Mouse (Mus musculus): ENCODE results near the gene Cbl. TPM values are rescaled to one million over a fixed set of nuclear protein-coding genes. Genes with fewer than 3 reads are reported as not detected.

Cbl gene
- polyA plus RNA-seq, 1 experiment from 2014 or later = 19.2 TPM

DNA sequence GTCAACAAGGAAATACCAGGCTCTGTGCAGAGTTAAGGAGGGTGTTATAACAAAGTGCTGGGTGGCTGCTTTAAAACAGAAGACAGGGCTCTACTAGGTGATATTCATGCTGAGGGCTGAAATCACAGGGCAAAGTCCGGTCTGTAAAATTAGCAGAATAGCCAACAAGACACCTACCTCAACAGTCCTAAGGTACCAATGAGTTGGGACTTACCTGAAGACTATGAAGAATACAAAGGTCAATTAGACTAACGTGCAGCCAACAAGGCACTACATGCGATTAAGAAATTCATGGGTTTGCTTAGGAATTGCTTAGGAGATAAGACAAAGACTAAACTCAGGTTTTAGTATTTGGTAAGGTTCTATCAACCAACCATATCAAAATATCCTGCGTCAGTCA is 24.4 kb downstream of the Cbl start:
- H3K4me3 ChIP-seq (ENCODE audit: low read depth, low read length) = no peak overlapping the region
- no peak overlapping the region for H3K27ac ChIP-seq (replicated peaks; ENCODE audit: low read depth, low read length)
- no peak overlapping the region for H3K9ac ChIP-seq (ENCODE audit: low read length)
- ATAC-seq (ENCODE audit: insufficient number of reproducible peaks, low FRiP score, low TSS enrichment, low read depth) (no peak), DNase-seq (ENCODE audit: low spot score) (no peak)
- no peak overlapping the region for H3K4me2 ChIP-seq (ENCODE audit: low read depth, severe bottlenecking)
- no peaks in the 10 kb centered on the region for H3K27me3 ChIP-seq (ENCODE audit: control insufficient read depth, insufficient read depth, low read length)
- H3K36me3 ChIP-seq (ENCODE audit: control insufficient read depth, insufficient read depth, low read length) = peaks cover 2% of the 10 kb centered on the region; the same call in 1 of the 2 replicates
- H3K9me3 ChIP-seq (ENCODE audit: control insufficient read depth, low read length) = no peaks in the 10 kb centered on the region; the same call in 1 of the 2 replicates
- H3K4me1 ChIP-seq (ENCODE audit: control insufficient read depth, insufficient read depth, low read length) = no peaks in the 10 kb centered on the region
- WGBS = 93% methylated on average over 4 of the region's 4 CpGs

DNA sequence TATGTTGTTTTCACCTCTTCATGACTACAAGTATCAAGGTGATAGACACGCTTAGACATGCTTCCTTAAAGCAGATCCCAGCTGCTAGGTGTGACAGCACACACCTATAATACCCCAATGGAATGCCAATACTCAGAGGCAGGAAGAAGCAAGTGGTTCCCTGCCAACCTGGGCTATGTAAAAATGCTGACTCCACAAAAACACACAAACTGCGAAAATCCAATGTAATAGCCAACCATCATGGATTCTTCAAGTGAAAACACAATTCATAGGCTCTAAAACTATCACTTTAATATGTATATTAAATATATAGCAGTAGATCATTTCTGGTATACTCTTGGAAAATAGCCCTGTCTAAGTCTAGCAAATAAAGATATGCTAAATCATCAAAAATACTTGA is 26.0 kb downstream of the Cbl start:
- H3K4me3 ChIP-seq (ENCODE audit: low read depth, low read length) = no peak overlapping the region
- no peak overlapping the region for H3K27ac ChIP-seq (replicated peaks; ENCODE audit: low read depth, low read length)
- no peak for ATAC-seq (ENCODE audit: insufficient number of reproducible peaks, low FRiP score, low TSS enrichment, low read depth)
- no peak overlapping the region for H3K4me2 ChIP-seq (ENCODE audit: low read depth, severe bottlenecking)
- DNase-seq (ENCODE audit: low spot score) = no peak
- no peaks in the 10 kb centered on the region for H3K4me1 ChIP-seq (ENCODE audit: control insufficient read depth, insufficient read depth, low read length)
- H3K9ac ChIP-seq (ENCODE audit: low read length) = no peak overlapping the region
- no peaks in the 10 kb centered on the region for H3K27me3 ChIP-seq (ENCODE audit: control insufficient read depth, insufficient read depth, low read length)
- 92% methylated on average over 2 of the region's 2 CpGs for WGBS
- H3K36me3 ChIP-seq (ENCODE audit: control insufficient read depth, insufficient read depth, low read length) = peaks cover 2% of the 10 kb centered on the region; the same call in 1 of the 2 replicates
- no peaks in the 10 kb centered on the region; the same call in 1 of the 2 replicates for H3K9me3 ChIP-seq (ENCODE audit: control insufficient read depth, low read length)

DNA sequence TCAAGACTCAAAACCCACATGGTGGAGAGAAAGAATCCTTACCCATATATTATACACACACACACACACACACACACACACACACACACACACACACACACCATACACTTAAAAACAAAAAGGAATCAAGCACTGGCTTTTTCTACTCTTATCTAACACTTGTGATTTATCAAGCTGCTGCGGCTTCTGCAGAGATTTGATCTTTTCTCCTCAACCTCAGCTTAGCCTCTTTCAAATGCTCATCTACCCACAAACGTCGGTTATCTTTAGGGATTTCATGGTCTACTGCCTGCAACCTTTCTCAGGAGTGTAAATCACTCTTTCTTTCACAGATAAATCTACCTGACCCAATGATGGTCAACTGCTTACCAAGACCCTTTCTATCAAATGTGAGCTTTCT is 33.4 kb downstream of the Cbl start:
- no peak for DNase-seq (ENCODE audit: low spot score)
- H3K27ac ChIP-seq (replicated peaks; ENCODE audit: low read depth, low read length) = no peak overlapping the region
- H3K9me3 ChIP-seq (ENCODE audit: control insufficient read depth, low read length) = no peaks in the 10 kb centered on the region
- H3K4me1 ChIP-seq (ENCODE audit: control insufficient read depth, insufficient read depth, low read length) = no peaks in the 10 kb centered on the region
- ATAC-seq (ENCODE audit: insufficient number of reproducible peaks, low FRiP score, low TSS enrichment, low read depth) = no peak
- no peaks in the 10 kb centered on the region for H3K27me3 ChIP-seq (ENCODE audit: control insufficient read depth, insufficient read depth, low read length)
- 92% methylated on average over 3 of the region's 3 CpGs for WGBS
- peaks cover 4% of the 10 kb centered on the region; the same call in 1 of the 2 replicates for H3K36me3 ChIP-seq (ENCODE audit: control insufficient read depth, insufficient read depth, low read length)
- no peak overlapping the region for H3K9ac ChIP-seq (ENCODE audit: low read length)
- no peak overlapping the region for H3K4me3 ChIP-seq (ENCODE audit: low read depth, low read length)
- no peak overlapping the region for H3K4me2 ChIP-seq (ENCODE audit: low read depth, severe bottlenecking)

DNA sequence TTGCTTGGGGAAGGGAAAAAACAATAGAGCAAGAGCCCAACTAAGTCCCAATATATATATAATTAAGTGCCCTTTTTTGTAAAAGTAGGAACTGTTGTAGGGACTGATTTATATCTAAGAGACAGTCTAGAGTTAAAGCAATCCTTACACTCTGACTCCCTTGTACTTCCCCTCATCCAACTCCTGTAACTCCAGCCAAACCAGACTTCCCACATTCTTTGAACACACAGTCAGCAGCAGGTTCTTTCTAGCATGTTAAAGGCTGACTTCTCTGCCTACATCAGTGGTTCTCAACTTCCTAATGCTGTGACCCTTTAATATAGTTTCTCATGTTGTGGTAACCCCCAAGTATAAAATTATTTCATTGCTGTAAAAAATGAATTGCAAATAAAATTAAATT is 34.3 kb downstream of the Cbl start:
- no peak for DNase-seq (ENCODE audit: low spot score)
- H3K4me2 ChIP-seq (ENCODE audit: low read depth, severe bottlenecking) = no peak overlapping the region
- no peak overlapping the region for H3K27ac ChIP-seq (replicated peaks; ENCODE audit: low read depth, low read length)
- H3K4me1 ChIP-seq (ENCODE audit: control insufficient read depth, insufficient read depth, low read length) = no peaks in the 10 kb centered on the region
- H3K9ac ChIP-seq (ENCODE audit: low read length) = no peak overlapping the region
- no peak overlapping the region for H3K4me3 ChIP-seq (ENCODE audit: low read depth, low read length)
- H3K9me3 ChIP-seq (ENCODE audit: control insufficient read depth, low read length) = no peaks in the 10 kb centered on the region
- H3K36me3 ChIP-seq (ENCODE audit: control insufficient read depth, insufficient read depth, low read length) = peaks cover 4% of the 10 kb centered on the region; the same call in 1 of the 2 replicates
- no peaks in the 10 kb centered on the region for H3K27me3 ChIP-seq (ENCODE audit: control insufficient read depth, insufficient read depth, low read length)
- no peak for ATAC-seq (ENCODE audit: insufficient number of reproducible peaks, low FRiP score, low TSS enrichment, low read depth)

DNA sequence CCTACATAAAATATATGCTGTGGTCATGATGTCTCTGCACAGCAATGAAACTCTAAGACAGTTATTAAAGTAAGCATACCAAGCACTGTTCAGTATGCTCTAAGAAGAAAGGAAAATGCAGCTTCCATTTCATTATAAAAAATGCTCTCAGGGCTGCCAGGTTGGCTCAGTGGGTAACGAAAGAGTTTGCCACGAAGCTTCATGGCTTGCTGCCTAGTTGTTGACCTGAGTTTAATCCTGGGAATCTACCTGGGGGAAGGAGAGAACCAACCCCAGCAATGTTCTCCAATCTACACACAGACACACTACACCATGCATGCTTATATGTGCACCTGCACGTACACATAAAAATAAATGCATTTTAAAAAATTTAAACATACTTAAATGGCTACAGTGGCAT is 34.7 kb downstream of the Cbl start:
- no peak for ATAC-seq (ENCODE audit: insufficient number of reproducible peaks, low FRiP score, low TSS enrichment, low read depth)
- DNase-seq (ENCODE audit: low spot score) = no peak
- H3K4me2 ChIP-seq (ENCODE audit: low read depth, severe bottlenecking) = no peak overlapping the region
- 89% methylated on average over 3 of the region's 3 CpGs for WGBS
- H3K9ac ChIP-seq (ENCODE audit: low read length) = no peak overlapping the region
- H3K36me3 ChIP-seq (ENCODE audit: control insufficient read depth, insufficient read depth, low read length) = peaks cover 4% of the 10 kb centered on the region; the same call in 1 of the 2 replicates
- no peaks in the 10 kb centered on the region for H3K4me1 ChIP-seq (ENCODE audit: control insufficient read depth, insufficient read depth, low read length)
- no peaks in the 10 kb centered on the region for H3K27me3 ChIP-seq (ENCODE audit: control insufficient read depth, insufficient read depth, low read length)
- H3K9me3 ChIP-seq (ENCODE audit: control insufficient read depth, low read length) = no peaks in the 10 kb centered on the region
- no peak overlapping the region for H3K4me3 ChIP-seq (ENCODE audit: low read depth, low read length)
- no peak overlapping the region for H3K27ac ChIP-seq (replicated peaks; ENCODE audit: low read depth, low read length)

DNA sequence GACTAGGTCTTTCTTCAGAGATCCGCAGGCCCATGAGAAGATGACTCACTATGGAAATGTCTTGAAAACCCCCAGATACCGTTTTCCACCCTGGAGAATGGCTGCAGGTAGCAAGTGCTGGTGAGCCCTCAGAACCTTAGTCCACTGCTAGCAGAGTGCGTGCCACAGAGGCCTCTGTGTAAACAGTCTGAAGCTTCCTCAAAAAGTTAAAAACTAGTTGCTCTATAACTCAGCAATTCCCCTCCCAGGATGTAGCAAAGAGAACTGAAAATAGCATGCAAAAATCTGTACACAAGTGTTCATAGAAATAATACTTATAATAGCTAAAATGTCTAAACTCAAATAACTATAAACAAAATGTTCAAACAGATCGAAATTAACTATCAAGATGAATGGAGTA is 37.5 kb downstream of the Cbl start:
- no peak overlapping the region for H3K4me2 ChIP-seq (ENCODE audit: low read depth, severe bottlenecking)
- H3K9ac ChIP-seq (ENCODE audit: low read length) = no peak overlapping the region
- H3K36me3 ChIP-seq (ENCODE audit: control insufficient read depth, insufficient read depth, low read length) = peaks cover 2% of the 10 kb centered on the region; the same call in 1 of the 2 replicates
- DNase-seq (ENCODE audit: low spot score) = no peak
- no peaks in the 10 kb centered on the region for H3K4me1 ChIP-seq (ENCODE audit: control insufficient read depth, insufficient read depth, low read length)
- no peak overlapping the region for H3K27ac ChIP-seq (replicated peaks; ENCODE audit: low read depth, low read length)
- no peak for ATAC-seq (ENCODE audit: insufficient number of reproducible peaks, low FRiP score, low TSS enrichment, low read depth)
- 90% methylated on average over 4 of the region's 4 CpGs for WGBS
- no peak overlapping the region for H3K4me3 ChIP-seq (ENCODE audit: low read depth, low read length)
- no peaks in the 10 kb centered on the region for H3K9me3 ChIP-seq (ENCODE audit: control insufficient read depth, low read length)
- H3K27me3 ChIP-seq (ENCODE audit: control insufficient read depth, insufficient read depth, low read length) = no peaks in the 10 kb centered on the region

DNA sequence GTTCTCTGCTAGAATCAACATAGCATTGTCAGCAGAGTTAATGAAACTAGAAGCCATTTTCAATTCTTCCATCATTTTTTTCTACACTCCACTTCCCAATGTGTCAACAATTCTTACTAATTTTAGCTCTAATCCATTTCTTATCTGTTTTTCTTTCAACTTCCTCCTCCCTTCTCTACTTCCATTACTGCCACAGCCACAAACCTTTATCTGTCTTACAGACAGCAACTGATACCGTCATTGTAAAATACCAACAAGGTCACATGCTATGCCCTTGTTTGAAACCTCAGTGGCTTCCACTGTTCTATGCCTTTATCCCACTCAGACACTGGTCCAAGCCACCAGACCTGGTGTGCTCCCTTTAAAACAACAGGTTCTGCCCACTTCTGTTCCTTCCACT is 39.8 kb downstream of the Cbl start:
- 97% methylated on average over 1 of the region's 1 CpGs for WGBS
- no peak for DNase-seq (ENCODE audit: low spot score)
- Histone ChIP-seq H3K4me3 (ENCODE audit: low read depth, low read length) (no peak overlapping the region), H3K36me3 (ENCODE audit: control insufficient read depth, insufficient read depth, low read length) (no peaks in the 10 kb centered on the region), H3K9ac (ENCODE audit: low read length) (no peak overlapping the region), H3K27me3 (ENCODE audit: control insufficient read depth, insufficient read depth, low read length) (no peaks in the 10 kb centered on the region), H3K4me2 (ENCODE audit: low read depth, severe bottlenecking) (no peak overlapping the region), H3K9me3 (ENCODE audit: control insufficient read depth, low read length) (no peaks in the 10 kb centered on the region), H3K4me1 (ENCODE audit: control insufficient read depth, insufficient read depth, low read length) (no peaks in the 10 kb centered on the region), H3K27ac (replicated peaks; ENCODE audit: low read depth, low read length) (no peak overlapping the region)
- ATAC-seq (ENCODE audit: insufficient number of reproducible peaks, low FRiP score, low TSS enrichment, low read depth) = no peak

DNA sequence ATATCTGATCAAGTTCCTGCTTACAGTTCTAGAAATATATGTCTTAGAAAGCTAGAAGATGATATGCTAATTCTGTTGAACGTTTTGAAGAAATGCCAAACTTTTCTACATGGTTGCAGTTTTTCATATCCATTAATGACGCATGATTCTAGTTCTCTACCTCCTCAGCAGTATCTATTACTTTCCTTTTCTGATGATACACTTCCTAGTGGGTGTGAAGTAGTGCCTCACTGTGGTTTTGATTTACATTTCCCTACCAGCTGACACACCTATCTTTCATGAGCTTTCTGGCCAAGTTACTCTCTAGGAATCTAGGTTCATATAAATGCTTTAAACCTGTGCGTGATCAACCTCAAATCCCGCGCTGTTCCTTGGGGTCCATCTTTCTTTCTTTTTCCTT is 41.1 kb downstream of the Cbl start:
- Histone ChIP-seq H3K9ac (ENCODE audit: low read length) (no peak overlapping the region), H3K27me3 (ENCODE audit: control insufficient read depth, insufficient read depth, low read length) (no peaks in the 10 kb centered on the region), H3K4me1 (ENCODE audit: control insufficient read depth, insufficient read depth, low read length) (no peaks in the 10 kb centered on the region), H3K27ac (replicated peaks; ENCODE audit: low read depth, low read length) (no peak overlapping the region), H3K36me3 (ENCODE audit: control insufficient read depth, insufficient read depth, low read length) (no peaks in the 10 kb centered on the region), H3K4me3 (ENCODE audit: low read depth, low read length) (no peak overlapping the region), H3K4me2 (ENCODE audit: low read depth, severe bottlenecking) (no peak overlapping the region), H3K9me3 (ENCODE audit: control insufficient read depth, low read length) (no peaks in the 10 kb centered on the region)
- DNase-seq (ENCODE audit: low spot score) (no peak), ATAC-seq (ENCODE audit: insufficient number of reproducible peaks, low FRiP score, low TSS enrichment, low read depth) (no peak)
- 95% methylated on average over 5 of the region's 5 CpGs for WGBS

DNA sequence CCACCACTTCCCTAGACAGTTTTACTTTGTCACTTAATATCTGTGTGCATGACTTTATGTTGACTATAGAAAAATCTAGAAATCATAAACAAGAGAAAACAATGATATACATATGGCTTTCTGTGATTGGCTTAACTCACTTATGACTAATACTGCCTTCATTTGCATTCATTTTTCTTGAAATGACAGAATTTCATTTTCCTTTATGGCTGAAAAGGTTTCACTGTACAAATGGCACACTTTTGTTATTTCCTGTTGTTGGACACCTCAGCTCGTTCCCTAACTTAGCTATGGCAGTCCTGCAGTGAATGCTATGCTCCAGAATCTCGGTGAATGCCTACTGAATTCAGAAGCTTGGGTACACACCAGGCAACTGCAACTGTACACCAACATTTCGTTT is 41.5 kb downstream of the Cbl start:
- Histone ChIP-seq H3K36me3 (ENCODE audit: control insufficient read depth, insufficient read depth, low read length) (no peaks in the 10 kb centered on the region), H3K9me3 (ENCODE audit: control insufficient read depth, low read length) (no peaks in the 10 kb centered on the region), H3K4me3 (ENCODE audit: low read depth, low read length) (no peak overlapping the region), H3K27me3 (ENCODE audit: control insufficient read depth, insufficient read depth, low read length) (no peaks in the 10 kb centered on the region), H3K9ac (ENCODE audit: low read length) (no peak overlapping the region), H3K4me1 (ENCODE audit: control insufficient read depth, insufficient read depth, low read length) (no peaks in the 10 kb centered on the region), H3K27ac (replicated peaks; ENCODE audit: low read depth, low read length) (no peak overlapping the region), H3K4me2 (ENCODE audit: low read depth, severe bottlenecking) (no peak overlapping the region)
- DNase-seq (ENCODE audit: low spot score) (no peak), ATAC-seq (ENCODE audit: insufficient number of reproducible peaks, low FRiP score, low TSS enrichment, low read depth) (no peak)
- WGBS = 88% methylated on average over 3 of the region's 3 CpGs

Data from limb, embryonic 11.5 days (tissue).